Mouse (Mus musculus) neural tube, embryonic 11.5 days (tissue): ENCODE measurements around the gene Nfia. TPM values are rescaled to one million over a fixed set of nuclear protein-coding genes. Genes with fewer than 3 reads are reported as not detected.

Experiments
- ATAC-seq: fragments of 200-750 bp; cut with Nextera tagmentation; 2 replicates; pipeline ENCODE4 v1.8.0; 2017; ENCODE audit warnings: moderate number of reproducible peaks, mild to moderate bottlenecking, moderate TSS enrichment, moderate library complexity; ENCODE audit not compliant: insufficient read depth, low FRiP score, low TSS enrichment
- DNase-seq: peaks from one replicate; pipeline ENCODE4 v3.0.0-alpha.2; 2015; ENCODE audit warnings: low spot score
- H3K27ac ChIP-seq: fragments of 300-500 bp; sonication (generic); 2 replicates; pipeline ENCODE4 v1.5.1; 2014; ENCODE audit warnings: low read depth, mild to moderate bottlenecking, low read length
- H3K27me3 ChIP-seq: fragments of 300-500 bp; sonication (generic); 2 replicates; pipeline ENCODE4 v1.6.1; 2014; ENCODE audit warnings: mild to moderate bottlenecking, low read length, mixed read lengths; ENCODE audit not compliant: control insufficient read depth, insufficient read depth
- H3K36me3 ChIP-seq: fragments of 300-500 bp; sonication (generic); 2 replicates; pipeline ENCODE4 v1.6.1; 2014; ENCODE audit warnings: mild to moderate bottlenecking, low read length, moderate library complexity, mixed read lengths; ENCODE audit not compliant: control insufficient read depth, insufficient read depth
- H3K4me1 ChIP-seq: fragments of 300-500 bp; sonication (generic); 2 replicates; pipeline ENCODE4 v1.6.1; 2014; ENCODE audit warnings: low read length, mixed read lengths; ENCODE audit not compliant: control insufficient read depth, insufficient read depth
- H3K4me2 ChIP-seq: fragments of 300-500 bp; sonication (generic); 2 replicates; pipeline ENCODE4 v1.6.1; 2014; ENCODE audit warnings: low read depth, mild to moderate bottlenecking, moderate library complexity
- H3K4me3 ChIP-seq: fragments of 300-500 bp; sonication (generic); 2 replicates; pipeline ENCODE4 v1.5.1; 2014; ENCODE audit warnings: low read depth, low read length
- H3K9ac ChIP-seq: fragments of 300-500 bp; sonication (generic); 2 replicates; pipeline ENCODE4 v1.6.1; 2014; ENCODE audit warnings: mild to moderate bottlenecking, low read length
- H3K9me3 ChIP-seq: fragments of 300-500 bp; sonication (generic); 2 replicates; pipeline ENCODE4 v1.6.1; 2016; ENCODE audit warnings: low read length; ENCODE audit not compliant: control insufficient read depth
- WGBS: fragments of 180-500 bp; shearing (Covaris S2); extraction: QIAGEN DNeasy Blood & Tissue Kit; methylation state at CpG from one replicate; pipeline ENCODE4 v1.1.7; 2014; 5-methylcytosine and 5-hydroxymethylcytosine counted together
- polyA plus RNA-seq: library from polyadenylated mRNA; unstranded; fragments of >200 nt; fragmentation: Nextera tagmentation; extraction: Ambion mirVana; gene quantifications from 2 replicates; pipeline ENCODE4 v1.2.1, GENCODE M21; 2014

Nfia gene
- polyA plus RNA-seq, 1 experiment from 2014 or later: 29.0 TPM

- peaks cover 5% of the 10 kb centered on the region; the same call in 1 of the 2 replicates for H3K27me3 ChIP-seq
- under 1% methylated on average over 38 of the region's 38 CpGs for WGBS
Observed at GRCm38 (mm10) chr4:97757207-97757977, 15.1 kb upstream of the Nfia start.

DNA sequence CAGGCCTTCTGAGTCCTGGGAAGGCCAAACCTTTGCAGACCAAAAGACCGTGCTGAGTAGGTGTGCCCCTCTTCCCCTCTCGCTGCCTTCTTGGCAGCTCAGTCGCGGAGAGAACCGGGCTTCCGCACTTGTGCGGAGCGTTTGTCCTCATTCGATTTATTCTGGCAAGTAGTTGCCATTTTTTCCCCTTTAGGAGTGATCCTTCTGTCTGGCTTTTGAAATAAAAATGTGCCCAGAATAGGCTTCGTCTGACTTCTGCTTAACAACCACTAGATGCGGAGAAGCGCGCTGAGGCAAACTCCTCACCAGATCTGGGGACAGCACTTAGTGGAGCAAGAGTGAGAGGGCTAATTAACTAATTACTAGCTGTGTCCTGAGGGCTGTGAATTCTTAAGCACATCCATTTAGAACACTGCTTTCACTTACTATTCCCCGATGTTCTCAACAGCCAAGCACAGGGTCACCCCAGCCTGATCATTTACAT is 14.5 kb upstream of the Nfia start:
- peak overlapping the region; percentile 75 for H3K27ac ChIP-seq
- H3K27me3 ChIP-seq: peaks cover 5% of the 10 kb centered on the region; the same call in 1 of the 2 replicates
- H3K4me3 ChIP-seq: peak overlapping the region; percentile 34
- peak; percentile 66 for DNase-seq
- H3K9ac ChIP-seq: peak overlapping the region; percentile 68
- H3K9me3 ChIP-seq: no peaks in the 10 kb centered on the region
- ATAC-seq: peak; percentile 56
- peaks cover 14% of the 10 kb centered on the region; the same call in 1 of the 2 replicates for H3K4me1 ChIP-seq
- under 1% methylated on average over 14 of the region's 14 CpGs for WGBS
- H3K36me3 ChIP-seq: no peaks in the 10 kb centered on the region
- peak overlapping the region; percentile 75 for H3K4me2 ChIP-seq

More at GRCm38 (mm10) chr4:97757207-97757977, 15.1 kb upstream of the Nfia start:
- peak; percentile 88 for DNase-seq
- no peaks in the 10 kb centered on the region for H3K9me3 ChIP-seq
- H3K9ac ChIP-seq: peak overlapping the region; percentile 68
- H3K4me3 ChIP-seq: peak overlapping the region; percentile 34
- peak overlapping the region; percentile 75 for H3K27ac ChIP-seq
- peak; percentile 82 for ATAC-seq
- peaks cover 14% of the 10 kb centered on the region; the same call in 1 of the 2 replicates for H3K4me1 ChIP-seq
- peak overlapping the region; percentile 75 for H3K4me2 ChIP-seq
- H3K36me3 ChIP-seq: no peaks in the 10 kb centered on the region

- H3K9me3 ChIP-seq: no peaks in the 10 kb centered on the region
- no peak for DNase-seq
- no peak for ATAC-seq
- H3K27ac ChIP-seq: no peak overlapping the region
- no peak overlapping the region for H3K9ac ChIP-seq
- WGBS: 25% methylated on average over 3 of the region's 3 CpGs
- peaks cover 5% of the 10 kb centered on the region; the same call in 1 of the 2 replicates for H3K27me3 ChIP-seq
- peaks cover 14% of the 10 kb centered on the region; the same call in 1 of the 2 replicates for H3K4me1 ChIP-seq
- H3K36me3 ChIP-seq: no peaks in the 10 kb centered on the region
- peak overlapping the region; percentile 21; the same call in 1 of the 2 replicates for H3K4me2 ChIP-seq
- H3K4me3 ChIP-seq: no peak overlapping the region
Observed at GRCm38 (mm10) chr4:97758661-97759060, 13.9 kb upstream of the Nfia start.

- no peaks in the 10 kb centered on the region for H3K9me3 ChIP-seq
- no peaks in the 10 kb centered on the region for H3K4me1 ChIP-seq
- 17% methylated on average over 4 of the region's 4 CpGs for WGBS
- H3K9ac ChIP-seq: no peak overlapping the region
- DNase-seq (no peak), ATAC-seq (no peak)
- H3K4me3 ChIP-seq: no peak overlapping the region
- H3K27me3 ChIP-seq: no peaks in the 10 kb centered on the region
- H3K36me3 ChIP-seq: no peaks in the 10 kb centered on the region
- H3K27ac ChIP-seq: no peak overlapping the region
- H3K4me2 ChIP-seq: no peak overlapping the region
Observed at GRCm38 (mm10) chr4:97764616-97765015, 7.9 kb upstream of the Nfia start.

DNA sequence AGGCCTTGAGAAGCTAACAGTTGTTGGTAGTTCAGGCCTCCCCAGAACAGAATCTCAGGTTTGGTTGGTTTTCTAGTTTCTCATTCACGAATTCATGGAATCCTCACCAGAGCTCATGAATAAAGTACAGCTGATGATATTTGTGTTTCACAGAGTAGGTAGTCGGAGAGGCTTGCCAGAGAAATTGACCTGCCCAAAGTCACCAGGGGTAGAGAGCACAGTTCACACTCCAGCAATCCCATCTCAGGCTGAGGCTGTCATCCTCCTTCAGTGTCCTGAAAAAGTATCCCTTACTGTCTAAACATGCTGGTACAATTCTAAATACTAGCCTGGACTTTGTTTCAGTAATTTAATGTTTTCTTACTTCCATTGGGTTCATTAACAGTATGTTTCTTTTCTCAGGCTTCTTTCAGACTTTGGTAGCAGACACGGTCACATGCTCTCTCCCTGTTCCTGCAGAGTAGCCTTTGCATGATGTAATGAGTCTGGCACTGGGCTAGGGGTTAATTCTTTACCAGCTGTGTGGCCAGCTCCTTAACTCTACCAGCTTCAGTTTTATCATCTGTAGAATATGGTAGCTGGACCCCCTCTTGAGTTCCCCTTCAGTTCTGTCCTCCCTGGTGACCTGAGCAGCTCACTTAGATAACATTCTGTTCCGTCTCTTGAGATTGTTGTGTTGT is 7.1 kb upstream of the Nfia start:
- Histone ChIP-seq H3K36me3 (no peaks in the 10 kb centered on the region), H3K4me1 (no peaks in the 10 kb centered on the region), H3K4me3 (no peak overlapping the region), H3K4me2 (no peak overlapping the region), H3K27me3 (no peaks in the 10 kb centered on the region), H3K9ac (no peak overlapping the region), H3K27ac (no peak overlapping the region), H3K9me3 (no peaks in the 10 kb centered on the region)
- WGBS: 82% methylated on average over 4 of the region's 4 CpGs
- DNase-seq: no peak
- no peak for ATAC-seq

GRCm38 (mm10) chr4:97766100-97766499 is 6.4 kb upstream of the Nfia start:
- 91% methylated on average over 3 of the region's 3 CpGs for WGBS

DNA sequence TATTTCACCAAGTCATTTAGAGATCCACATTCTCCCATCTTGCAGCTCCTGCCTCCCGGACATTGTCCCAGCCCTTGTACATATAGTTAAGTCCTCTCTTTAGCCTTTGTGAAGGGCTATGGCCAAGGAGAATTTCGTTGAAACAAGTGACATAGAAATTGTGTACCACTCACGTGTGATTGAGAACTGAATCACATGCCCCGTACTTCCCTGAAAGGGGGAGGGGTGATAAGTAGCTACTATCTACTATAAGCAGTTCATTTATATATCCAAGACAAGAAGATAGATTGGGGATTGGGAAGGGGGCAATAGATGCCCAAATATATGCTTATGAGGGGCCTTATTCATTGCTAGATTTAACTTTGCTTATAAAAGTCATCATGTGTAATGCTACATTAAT is 5.5 kb upstream of the Nfia start:
- no peak overlapping the region for H3K9ac ChIP-seq
- no peaks in the 10 kb centered on the region for H3K27me3 ChIP-seq
- no peak overlapping the region for H3K27ac ChIP-seq
- ATAC-seq (no peak), DNase-seq (no peak)
- 79% methylated on average over 4 of the region's 4 CpGs for whole genome bisulfite sequencing
- H3K4me3 ChIP-seq: no peak overlapping the region
- H3K36me3 ChIP-seq: no peaks in the 10 kb centered on the region
- no peak overlapping the region for H3K4me2 ChIP-seq
- peaks cover 4% of the 10 kb centered on the region; the same call in 1 of the 2 replicates for H3K4me1 ChIP-seq
- no peaks in the 10 kb centered on the region for H3K9me3 ChIP-seq

More at GRCm38 (mm10) chr4:97766100-97766499, 6.4 kb upstream of the Nfia start:
- Histone ChIP-seq H3K9me3 (no peaks in the 10 kb centered on the region), H3K4me1 (no peaks in the 10 kb centered on the region), H3K4me2 (no peak overlapping the region), H3K4me3 (no peak overlapping the region), H3K36me3 (no peaks in the 10 kb centered on the region), H3K27me3 (no peaks in the 10 kb centered on the region), H3K9ac (no peak overlapping the region), H3K27ac (no peak overlapping the region)
- DNase-seq (no peak), ATAC-seq (no peak)

GRCm38 (mm10) chr4:97767516-97767915 is 5.0 kb upstream of the Nfia start:
- H3K4me3 ChIP-seq: no peak overlapping the region
- H3K9ac ChIP-seq: no peak overlapping the region
- H3K36me3 ChIP-seq: no peaks in the 10 kb centered on the region
- H3K27me3 ChIP-seq: no peaks in the 10 kb centered on the region
- no peaks in the 10 kb centered on the region for H3K9me3 ChIP-seq
- DNase-seq (no peak), ATAC-seq (no peak)
- peaks cover 4% of the 10 kb centered on the region; the same call in 1 of the 2 replicates for H3K4me1 ChIP-seq
- 95% methylated on average over 5 of the region's 5 CpGs for WGBS
- H3K4me2 ChIP-seq: no peak overlapping the region
- H3K27ac ChIP-seq: no peak overlapping the region
